Mouse (Mus musculus): Measurements from ENCODE around the gene Slc15a2. TPM values are rescaled to one million over a fixed set of nuclear protein-coding genes. Genes with fewer than 3 reads are reported as not detected.

Gene Slc15a2
- polyA plus RNA-seq (2016; fragmentation: Nextera tagmentation; extraction: Ambion mirVana): 1.8 and 3.1 TPM in 2 replicates

DNA sequence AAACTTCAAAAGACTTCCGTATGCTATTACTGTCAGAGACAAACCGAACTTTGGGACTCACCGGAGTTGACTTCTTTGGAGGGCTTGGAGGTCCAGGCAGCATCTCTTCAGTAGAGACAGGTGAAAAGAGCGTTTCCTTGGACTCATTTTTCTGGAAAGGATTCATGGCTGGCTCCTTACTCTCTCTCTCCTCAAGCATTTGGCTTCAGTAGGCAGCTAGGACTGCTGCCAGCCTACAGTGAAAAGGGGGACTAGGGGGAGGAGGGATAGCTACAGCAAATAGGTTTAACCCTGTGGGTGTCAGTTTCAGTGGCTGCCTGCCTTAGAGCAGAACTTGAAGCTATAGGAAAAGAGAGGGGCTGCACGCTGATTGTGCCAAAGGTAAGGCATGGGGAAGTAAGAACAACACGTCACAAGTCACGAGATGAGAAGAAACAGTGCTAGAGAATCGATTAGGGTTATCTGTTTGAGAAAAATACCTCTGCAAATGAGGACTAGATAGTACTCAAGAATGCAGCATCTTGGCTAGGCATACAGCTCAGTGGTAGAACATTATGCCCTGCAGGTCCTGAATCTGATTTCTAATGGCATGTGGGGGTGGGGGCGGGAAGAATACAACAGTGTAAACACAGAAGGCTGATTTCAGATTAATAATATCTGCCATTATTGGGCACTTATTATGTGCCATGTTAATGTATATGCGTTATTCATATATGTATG, at the start of gene Slc15a2:
Slc15a2 (minus strand) TSS at position 369 of the 720 bp plus-strand sequence.
- WGBS: 81% methylated on average over 10 of the region's 10 CpGs
- no peak for DNase-seq (ENCODE audit: extremely low spot score, low spot score)
- Histone ChIP-seq H3K4me3 (no peak within 1 kb of the TSS), H3K27ac (no peak within 1 kb of the TSS), H3K36me3 (replicated peaks) (no peaks in the 10 kb centered on the region), H3K4me1 (no peaks in the 10 kb centered on the region), H3K9me3 (no peaks in the 10 kb centered on the region), H3K27me3 (ENCODE audit: poor library complexity, severe bottlenecking) (no peaks in the 10 kb centered on the region)

DNA sequence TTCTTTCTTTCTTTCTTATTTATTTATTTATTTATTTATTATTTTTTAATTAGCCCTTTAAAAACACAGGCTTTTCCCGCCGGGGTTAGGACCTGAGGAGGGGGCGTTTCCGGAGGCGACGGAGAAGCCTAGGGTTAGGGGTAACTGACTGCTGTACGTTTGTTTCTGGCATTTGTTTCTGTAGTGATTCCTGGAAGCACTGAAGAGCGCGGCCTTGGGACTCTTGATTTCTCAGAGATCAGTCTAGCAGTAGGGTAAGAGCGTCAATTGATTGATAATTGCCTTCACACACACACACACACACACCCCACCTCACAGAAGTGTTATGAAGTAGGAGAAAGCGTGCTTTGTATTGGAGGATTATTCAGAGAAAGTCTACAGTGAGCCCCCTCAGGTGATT, 44.1 kb upstream of the Slc15a2 start:
- Histone ChIP-seq H3K27me3 (ENCODE audit: poor library complexity, severe bottlenecking) (peaks cover 15% of the 10 kb centered on the region), H3K4me1 (peaks cover 19% of the 10 kb centered on the region), H3K36me3 (replicated peaks) (peaks cover 28% of the 10 kb centered on the region), H3K4me3 (peak overlapping the region; percentile 90), H3K9me3 (no peaks in the 10 kb centered on the region), H3K27ac (peak overlapping the region; percentile 93)
- no peak for DNase-seq (ENCODE audit: extremely low spot score, low spot score)
- WGBS: 8% methylated on average over 11 of the region's 11 CpGs

GRCm38 (mm10) chr16:36828054-36828786, 43.5 kb upstream of the Slc15a2 start, which contains the start of gene Iqcb1:
TSS of gene Iqcb1 (plus strand) at chr16:36828385.
- peak within 1 kb of the TSS; percentile 90 for H3K4me3 ChIP-seq
- H3K4me1 ChIP-seq: peaks cover 19% of the 10 kb centered on the region
- peaks cover 15% of the 10 kb centered on the region for H3K27me3 ChIP-seq (ENCODE audit: poor library complexity, severe bottlenecking)
- H3K9me3 ChIP-seq: no peaks in the 10 kb centered on the region
- H3K27ac ChIP-seq: peak within 1 kb of the TSS; percentile 93
- peaks cover 24% of the 10 kb centered on the region for H3K36me3 ChIP-seq (replicated peaks)
- peak; percentile 92 for DNase-seq (ENCODE audit: extremely low spot score, low spot score)
- under 1% methylated on average over 64 of the region's 64 CpGs for WGBS

- H3K4me3 ChIP-seq: peak overlapping the region; percentile 90
- H3K27me3 ChIP-seq (ENCODE audit: poor library complexity, severe bottlenecking): peaks cover 15% of the 10 kb centered on the region
- H3K4me1 ChIP-seq: peaks cover 19% of the 10 kb centered on the region
- whole genome bisulfite sequencing: 4% methylated on average over 11 of the region's 11 CpGs
- H3K9me3 ChIP-seq: no peaks in the 10 kb centered on the region
- DNase-seq (ENCODE audit: extremely low spot score, low spot score): no peak
- H3K27ac ChIP-seq: no peak overlapping the region; the same call in 1 of the 2 replicates
- H3K36me3 ChIP-seq (replicated peaks): peaks cover 20% of the 10 kb centered on the region
These were observed 42.9 kb upstream of the Slc15a2 start for GRCm38 (mm10) chr16:36827611-36828053.

DNA sequence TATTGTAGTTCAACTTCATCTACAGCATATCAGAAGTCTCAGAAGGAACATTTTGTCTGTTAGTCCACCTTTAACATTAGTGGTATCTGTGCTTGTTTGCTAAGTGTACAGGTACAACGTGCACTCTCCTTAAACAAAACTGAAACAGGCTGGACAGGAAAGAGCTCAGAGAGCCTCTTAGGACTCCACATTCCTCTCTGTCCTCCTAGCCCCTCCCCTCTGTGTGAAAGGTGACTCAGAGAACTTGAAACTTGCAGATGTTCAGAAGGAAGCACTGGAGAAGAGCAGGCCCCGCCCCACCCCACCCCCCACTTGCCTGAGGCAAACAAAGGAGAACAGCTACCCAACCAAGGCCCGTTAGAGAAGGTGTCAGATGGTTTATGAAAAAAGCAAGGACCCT, 36.7 kb upstream of the Slc15a2 start:
- WGBS: 11% methylated on average over 3 of the region's 3 CpGs
- no peaks in the 10 kb centered on the region for H3K9me3 ChIP-seq
- H3K4me3 ChIP-seq: no peak overlapping the region
- H3K27me3 ChIP-seq (ENCODE audit: poor library complexity, severe bottlenecking): peaks cover 1% of the 10 kb centered on the region; the same call in 1 of the 2 replicates
- peaks cover 15% of the 10 kb centered on the region for H3K4me1 ChIP-seq
- no peak for DNase-seq (ENCODE audit: extremely low spot score, low spot score)
- H3K27ac ChIP-seq: peak overlapping the region; percentile 44; the same call in 1 of the 2 replicates
- no peaks in the 10 kb centered on the region for H3K36me3 ChIP-seq (replicated peaks)

DNA sequence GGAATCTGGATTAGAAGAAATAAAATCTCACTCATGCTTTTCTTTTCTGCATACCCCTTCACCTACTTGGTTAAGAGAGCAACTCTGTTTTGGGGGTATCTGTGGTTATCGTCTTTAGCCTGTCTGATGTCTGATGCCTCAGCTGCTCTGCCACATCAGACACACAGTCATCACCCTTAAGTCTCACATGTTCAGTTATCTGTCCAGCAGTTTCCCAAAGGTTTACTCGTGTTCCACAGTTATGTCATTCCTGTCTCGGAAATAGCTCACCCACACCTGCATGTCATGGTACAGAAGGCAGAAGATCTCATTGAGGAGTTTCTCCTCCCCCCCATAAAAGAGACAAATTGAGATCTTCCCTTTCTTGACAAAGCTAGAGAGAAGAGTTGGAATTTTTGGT, 36.0 kb upstream of the Slc15a2 start:
- H3K27ac ChIP-seq: no peak overlapping the region
- H3K27me3 ChIP-seq (ENCODE audit: poor library complexity, severe bottlenecking): no peaks in the 10 kb centered on the region
- no peaks in the 10 kb centered on the region for H3K36me3 ChIP-seq (replicated peaks)
- H3K4me1 ChIP-seq: peaks cover 15% of the 10 kb centered on the region
- H3K4me3 ChIP-seq: no peak overlapping the region
- no peak for DNase-seq (ENCODE audit: extremely low spot score, low spot score)
- whole genome bisulfite sequencing: 82% methylated on average over 3 of the region's 3 CpGs
- H3K9me3 ChIP-seq: no peaks in the 10 kb centered on the region

GRCm38 (mm10) chr16:36820016-36820415, 35.3 kb upstream of the Slc15a2 start:
- Histone ChIP-seq H3K9me3 (no peaks in the 10 kb centered on the region), H3K36me3 (replicated peaks) (no peaks in the 10 kb centered on the region), H3K4me3 (no peak overlapping the region), H3K27ac (no peak overlapping the region), H3K4me1 (peaks cover 15% of the 10 kb centered on the region), H3K27me3 (ENCODE audit: poor library complexity, severe bottlenecking) (no peaks in the 10 kb centered on the region)
- no peak for DNase-seq (ENCODE audit: extremely low spot score, low spot score)
- WGBS: 53% methylated on average over 6 of the region's 6 CpGs

GRCm38 (mm10) chr16:36817321-36817926, 32.7 kb upstream of the Slc15a2 start:
- Histone ChIP-seq H3K4me1 (peaks cover 15% of the 10 kb centered on the region), H3K27me3 (ENCODE audit: poor library complexity, severe bottlenecking) (no peaks in the 10 kb centered on the region), H3K4me3 (no peak overlapping the region), H3K9me3 (no peaks in the 10 kb centered on the region), H3K36me3 (replicated peaks) (no peaks in the 10 kb centered on the region), H3K27ac (no peak overlapping the region)
- peak; percentile 64 for DNase-seq (ENCODE audit: extremely low spot score, low spot score)
- 20% methylated on average over 7 of the region's 7 CpGs for WGBS

DNA sequence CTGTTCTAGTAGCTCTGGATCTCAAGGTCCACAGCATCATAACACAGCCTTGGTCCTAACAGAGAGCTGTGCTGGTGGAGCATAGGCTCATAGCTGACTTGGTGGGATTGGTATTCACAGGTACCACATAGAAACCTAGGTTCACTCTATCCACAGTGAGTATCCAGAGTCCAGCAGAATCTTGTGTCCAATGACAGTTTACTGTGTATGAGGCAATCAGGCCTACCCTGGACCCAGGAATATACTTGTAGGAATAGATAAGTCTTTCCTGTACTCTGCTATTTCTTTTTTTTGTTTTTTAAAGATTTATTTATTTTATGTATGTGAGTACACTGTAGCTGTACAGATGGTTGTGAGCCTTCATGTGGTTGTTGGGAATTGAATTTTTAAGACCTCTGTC, 32.2 kb upstream of the Slc15a2 start:
- Histone ChIP-seq H3K4me3 (no peak overlapping the region), H3K27ac (no peak overlapping the region), H3K9me3 (no peaks in the 10 kb centered on the region), H3K36me3 (replicated peaks) (no peaks in the 10 kb centered on the region), H3K4me1 (peaks cover 14% of the 10 kb centered on the region), H3K27me3 (ENCODE audit: poor library complexity, severe bottlenecking) (no peaks in the 10 kb centered on the region)
- DNase-seq (ENCODE audit: extremely low spot score, low spot score): no peak

DNA sequence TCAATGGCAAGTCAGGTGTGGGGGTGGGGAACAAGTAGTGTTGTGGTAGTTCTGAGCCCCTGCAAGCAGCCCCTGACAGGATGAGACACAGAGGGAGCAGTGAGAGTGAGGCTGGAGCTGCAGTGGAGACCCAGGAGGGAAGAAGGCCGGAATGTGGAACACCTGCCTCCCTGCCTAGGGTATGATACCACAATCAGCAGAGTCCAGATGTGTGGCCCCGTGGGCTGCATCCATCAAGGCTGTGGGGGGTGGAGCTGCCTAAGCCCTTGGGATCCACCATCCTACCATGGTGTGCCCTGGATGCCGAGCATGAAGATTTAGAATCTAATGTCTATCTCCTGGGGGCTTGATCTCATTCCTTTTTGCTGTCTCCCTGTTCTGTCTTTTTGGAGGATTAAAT, 28.9 kb upstream of the Slc15a2 start:
- Histone ChIP-seq H3K36me3 (replicated peaks) (no peaks in the 10 kb centered on the region), H3K27me3 (ENCODE audit: poor library complexity, severe bottlenecking) (no peaks in the 10 kb centered on the region), H3K4me1 (no peaks in the 10 kb centered on the region), H3K27ac (no peak overlapping the region), H3K4me3 (no peak overlapping the region), H3K9me3 (no peaks in the 10 kb centered on the region)
- DNase-seq (ENCODE audit: extremely low spot score, low spot score): no peak
- WGBS: 85% methylated on average over 3 of the region's 3 CpGs

GRCm38 (mm10) chr16:36808616-36809015, 23.9 kb upstream of the Slc15a2 start:
- Histone ChIP-seq H3K27me3 (ENCODE audit: poor library complexity, severe bottlenecking) (no peaks in the 10 kb centered on the region), H3K9me3 (no peaks in the 10 kb centered on the region), H3K36me3 (replicated peaks) (no peaks in the 10 kb centered on the region), H3K27ac (no peak overlapping the region), H3K4me3 (no peak overlapping the region), H3K4me1 (no peaks in the 10 kb centered on the region)
- no peak for DNase-seq (ENCODE audit: extremely low spot score, low spot score)
- WGBS: 89% methylated on average over 3 of the region's 3 CpGs

- Histone ChIP-seq H3K27ac (no peak overlapping the region), H3K4me3 (no peak overlapping the region), H3K9me3 (peaks cover 3% of the 10 kb centered on the region), H3K27me3 (ENCODE audit: poor library complexity, severe bottlenecking) (no peaks in the 10 kb centered on the region), H3K4me1 (no peaks in the 10 kb centered on the region), H3K36me3 (replicated peaks) (no peaks in the 10 kb centered on the region)
- no peak for DNase-seq (ENCODE audit: extremely low spot score, low spot score)
- 84% methylated on average over 3 of the region's 3 CpGs for whole genome bisulfite sequencing
These were observed 17.6 kb upstream of the Slc15a2 start for GRCm38 (mm10) chr16:36802361-36802760.

DNA sequence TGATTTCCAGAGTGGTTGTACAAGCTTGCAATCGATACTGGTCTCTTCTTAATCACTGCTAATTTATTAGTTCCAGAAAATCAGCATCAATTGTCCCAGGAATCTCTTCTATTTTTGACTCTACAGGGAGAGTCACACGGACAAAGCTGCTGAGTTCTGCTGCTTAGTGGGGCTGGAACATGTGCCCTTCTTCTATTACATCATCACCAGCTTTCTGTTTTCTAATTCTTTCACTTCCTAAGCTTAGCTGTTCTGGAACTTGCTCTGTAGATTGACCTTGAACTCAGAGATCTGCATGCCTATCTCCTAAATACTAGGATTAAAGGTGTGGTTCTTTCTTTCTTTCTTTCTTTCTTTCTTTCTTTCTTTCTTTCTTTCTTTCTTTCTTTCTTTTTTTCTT, 13.6 kb upstream of the Slc15a2 start:
- 82% methylated on average over 2 of the region's 2 CpGs for WGBS
- Histone ChIP-seq H3K36me3 (replicated peaks) (no peaks in the 10 kb centered on the region), H3K4me3 (no peak overlapping the region), H3K4me1 (no peaks in the 10 kb centered on the region), H3K27ac (no peak overlapping the region), H3K27me3 (ENCODE audit: poor library complexity, severe bottlenecking) (no peaks in the 10 kb centered on the region), H3K9me3 (peaks cover 3% of the 10 kb centered on the region)
- DNase-seq (ENCODE audit: extremely low spot score, low spot score): no peak
